Mouse (Mus musculus): ENCODE data around the gene Tcp10a. TPM values are rescaled to one million over a fixed set of nuclear protein-coding genes. Genes with fewer than 3 reads are reported as not detected.
"Not testable (repeated sequence)": the region's sequence is repeated elsewhere in the genome, so short reads cannot be mapped to it uniquely, and the experiment has no call there.

Gene Tcp10a
- polyA plus RNA-seq, 1 experiment from 2014 or later: not detected

- H3K4me1 ChIP-seq (ENCODE audit: control insufficient read depth, insufficient read depth, low read length); H3K36me3 ChIP-seq (ENCODE audit: control insufficient read depth, insufficient read depth, low read length); H3K27ac ChIP-seq (ENCODE audit: low read depth, low read length); H3K9ac ChIP-seq (ENCODE audit: low read depth, low read length); H3K9me3 ChIP-seq (ENCODE audit: control insufficient read depth, low read length); H3K4me2 ChIP-seq (replicated peaks; ENCODE audit: low read depth, low read length); H3K27me3 ChIP-seq (ENCODE audit: control insufficient read depth, insufficient read depth, low read length); H3K4me3 ChIP-seq (ENCODE audit: low read length): not testable (repeated sequence)
- WGBS: 59% methylated on average over 7 of the region's 13 CpGs
- 0 out of 2 replicates have a peak, but pooled peaks have one; percentile 2 for ATAC-seq (ENCODE audit: low FRiP score, low TSS enrichment)
Measured at GRCm38 (mm10) chr17:7383167-7384143, 59.0 kb downstream of the Tcp10a start.

- H3K9me3 ChIP-seq (ENCODE audit: control insufficient read depth, low read length); H3K27me3 ChIP-seq (ENCODE audit: control insufficient read depth, insufficient read depth, low read length); H3K27ac ChIP-seq (ENCODE audit: low read depth, low read length); H3K9ac ChIP-seq (ENCODE audit: low read depth, low read length); H3K4me3 ChIP-seq (ENCODE audit: low read length); H3K4me1 ChIP-seq (ENCODE audit: control insufficient read depth, insufficient read depth, low read length); H3K36me3 ChIP-seq (ENCODE audit: control insufficient read depth, insufficient read depth, low read length); H3K4me2 ChIP-seq (replicated peaks; ENCODE audit: low read depth, low read length); ATAC-seq (ENCODE audit: low FRiP score, low TSS enrichment): not testable (repeated sequence)
- WGBS: 82% methylated on average over 3 of the region's 3 CpGs
Measured at GRCm38 (mm10) chr17:7385364-7385763, 60.9 kb downstream of the Tcp10a start, which contains the start of gene Unc93a2. Gene Unc93a2 (minus strand): TSS chr17:7385464.

DNA sequence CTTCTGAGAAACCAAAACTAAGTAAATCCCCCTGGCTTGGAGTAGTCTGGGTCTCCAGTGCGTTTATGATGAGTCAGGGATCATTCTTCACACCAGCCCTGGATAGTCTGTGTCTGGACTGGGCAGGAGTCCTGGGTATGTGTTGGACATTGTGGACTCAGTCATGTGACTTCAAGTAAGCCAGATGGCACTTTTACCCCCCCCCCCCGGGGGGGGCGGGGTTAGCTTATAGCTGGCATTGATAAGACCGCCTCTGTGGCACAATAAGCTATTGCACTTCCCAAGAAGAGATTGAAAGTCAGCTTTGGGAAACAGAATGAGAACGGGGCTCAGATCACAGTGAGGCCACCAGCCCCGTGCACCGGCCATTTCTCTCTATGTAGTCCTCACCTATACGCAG lies 61.6 kb downstream of the Tcp10a start:
- not testable (repeated sequence) for H3K9ac ChIP-seq (ENCODE audit: low read depth, low read length); H3K4me3 ChIP-seq (ENCODE audit: low read length); H3K27me3 ChIP-seq (ENCODE audit: control insufficient read depth, insufficient read depth, low read length); H3K4me1 ChIP-seq (ENCODE audit: control insufficient read depth, insufficient read depth, low read length); ATAC-seq (ENCODE audit: low FRiP score, low TSS enrichment); H3K27ac ChIP-seq (ENCODE audit: low read depth, low read length); H3K9me3 ChIP-seq (ENCODE audit: control insufficient read depth, low read length); H3K4me2 ChIP-seq (replicated peaks; ENCODE audit: low read depth, low read length); H3K36me3 ChIP-seq (ENCODE audit: control insufficient read depth, insufficient read depth, low read length)
- 79% methylated on average over 8 of the region's 8 CpGs for WGBS

- ATAC-seq (ENCODE audit: low FRiP score, low TSS enrichment); H3K4me2 ChIP-seq (replicated peaks; ENCODE audit: low read depth, low read length); H3K27me3 ChIP-seq (ENCODE audit: control insufficient read depth, insufficient read depth, low read length); H3K4me3 ChIP-seq (ENCODE audit: low read length); H3K4me1 ChIP-seq (ENCODE audit: control insufficient read depth, insufficient read depth, low read length); H3K27ac ChIP-seq (ENCODE audit: low read depth, low read length); H3K9me3 ChIP-seq (ENCODE audit: control insufficient read depth, low read length); H3K36me3 ChIP-seq (ENCODE audit: control insufficient read depth, insufficient read depth, low read length); H3K9ac ChIP-seq (ENCODE audit: low read depth, low read length): not testable (repeated sequence)
- WGBS: no CpG with 5 or more reads among the region's 2 CpGs
Measured at GRCm38 (mm10) chr17:7388341-7388957, 64.0 kb downstream of the Tcp10a start.

- H3K27me3 ChIP-seq (ENCODE audit: control insufficient read depth, insufficient read depth, low read length); H3K36me3 ChIP-seq (ENCODE audit: control insufficient read depth, insufficient read depth, low read length); H3K9me3 ChIP-seq (ENCODE audit: control insufficient read depth, low read length); H3K27ac ChIP-seq (ENCODE audit: low read depth, low read length); H3K4me3 ChIP-seq (ENCODE audit: low read length); H3K4me1 ChIP-seq (ENCODE audit: control insufficient read depth, insufficient read depth, low read length); ATAC-seq (ENCODE audit: low FRiP score, low TSS enrichment); H3K4me2 ChIP-seq (replicated peaks; ENCODE audit: low read depth, low read length); H3K9ac ChIP-seq (ENCODE audit: low read depth, low read length): not testable (repeated sequence)
- 89% methylated on average over 6 of the region's 8 CpGs for WGBS
Measured at GRCm38 (mm10) chr17:7388958-7389356, 64.5 kb downstream of the Tcp10a start.

DNA sequence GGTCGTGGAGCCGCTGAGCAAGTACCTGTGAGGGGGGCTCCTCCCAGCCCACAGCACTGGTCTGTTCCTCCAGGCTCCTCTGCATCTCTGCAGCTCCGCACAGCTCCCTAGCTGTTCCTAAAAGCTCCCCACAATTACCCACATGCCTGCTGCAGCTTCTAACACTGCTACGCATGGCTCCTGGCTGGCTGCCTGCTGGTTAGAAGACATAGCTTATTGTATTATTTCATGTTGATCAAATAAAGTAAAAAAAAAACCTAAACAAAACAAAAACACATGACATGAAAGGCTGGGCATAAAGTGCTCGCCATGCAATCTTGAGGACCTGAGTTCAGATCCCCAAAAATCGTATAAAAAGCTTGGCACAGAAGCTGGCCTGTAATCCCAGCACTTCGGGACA lies 65.5 kb downstream of the Tcp10a start:
- not testable (repeated sequence) for H3K9ac ChIP-seq (ENCODE audit: low read depth, low read length); ATAC-seq (ENCODE audit: low FRiP score, low TSS enrichment); H3K9me3 ChIP-seq (ENCODE audit: control insufficient read depth, low read length); H3K4me3 ChIP-seq (ENCODE audit: low read length); H3K27me3 ChIP-seq (ENCODE audit: control insufficient read depth, insufficient read depth, low read length); H3K36me3 ChIP-seq (ENCODE audit: control insufficient read depth, insufficient read depth, low read length); H3K4me1 ChIP-seq (ENCODE audit: control insufficient read depth, insufficient read depth, low read length); H3K27ac ChIP-seq (ENCODE audit: low read depth, low read length); H3K4me2 ChIP-seq (replicated peaks; ENCODE audit: low read depth, low read length)
- WGBS: 81% methylated on average over 7 of the region's 7 CpGs

DNA sequence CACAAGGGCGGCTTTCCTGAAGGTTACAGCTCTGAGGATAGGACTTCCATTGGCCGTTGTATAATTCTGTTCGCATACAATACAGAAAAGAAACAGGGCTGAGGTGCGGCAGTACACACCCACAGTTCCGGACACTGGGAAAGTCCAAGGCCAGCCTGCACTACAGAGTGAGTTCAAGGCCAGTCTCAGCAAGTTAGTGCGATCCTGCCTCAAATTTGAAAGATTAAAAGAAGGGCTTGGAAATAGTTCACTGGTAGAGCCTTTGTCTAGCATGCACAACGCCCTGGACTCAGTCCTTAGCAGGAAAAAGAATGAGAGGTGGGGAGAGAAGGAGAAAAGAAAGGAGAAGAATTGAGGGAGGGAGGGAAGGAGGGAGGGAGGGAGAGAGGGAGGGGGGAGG lies 70.7 kb downstream of the Tcp10a start:
- 90% methylated on average over 7 of the region's 7 CpGs for WGBS
- not testable (repeated sequence) for H3K27me3 ChIP-seq (ENCODE audit: control insufficient read depth, insufficient read depth, low read length); H3K9ac ChIP-seq (ENCODE audit: low read depth, low read length); H3K4me2 ChIP-seq (replicated peaks; ENCODE audit: low read depth, low read length); ATAC-seq (ENCODE audit: low FRiP score, low TSS enrichment); H3K9me3 ChIP-seq (ENCODE audit: control insufficient read depth, low read length); H3K4me1 ChIP-seq (ENCODE audit: control insufficient read depth, insufficient read depth, low read length); H3K27ac ChIP-seq (ENCODE audit: low read depth, low read length); H3K4me3 ChIP-seq (ENCODE audit: low read length); H3K36me3 ChIP-seq (ENCODE audit: control insufficient read depth, insufficient read depth, low read length)
